Mouse (Mus musculus): ENCODE measurements around the gene Btbd35f24. TPM values are rescaled to one million over a fixed set of nuclear protein-coding genes. Genes with fewer than 3 reads are reported as not detected.

Gene Btbd35f24
- total RNA-seq (2023): not detected in 2 replicates

DNA sequence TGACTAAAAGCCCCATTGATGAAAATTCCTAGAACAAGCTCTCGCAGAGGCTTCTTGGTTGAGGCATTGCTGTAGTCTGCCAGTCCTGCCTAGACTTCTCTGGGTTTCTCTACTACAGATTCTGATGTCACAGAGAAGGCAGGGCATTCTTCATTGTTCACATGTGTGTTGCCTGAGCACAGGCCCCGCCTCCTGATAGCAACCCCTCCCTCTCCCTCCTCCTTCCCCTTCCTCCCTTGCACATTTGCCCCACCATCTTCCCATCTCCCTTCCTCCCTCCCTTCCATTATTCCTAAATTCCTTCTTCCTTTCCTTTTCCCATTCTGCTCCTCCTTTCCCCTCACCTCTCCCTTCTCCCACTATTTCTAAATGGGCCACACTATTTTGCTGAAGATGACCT lies at the start of gene Btbd35f24:
Gene Btbd35f24 (minus strand): TSS at position 101 of the 400 bp plus-strand sequence.

Other genes with a start within 250 kb of the Btbd35f24 start
- not detected in 2 replicates for gene Btbd35f23, start 119.0 kb downstream of the Btbd35f24 start, total RNA-seq (2023)
- gene Btbd35f11, start 247.9 kb upstream of the Btbd35f24 start, total RNA-seq (2023): not detected in 2 replicates